Mouse (Mus musculus) right cerebral cortex, postnatal 10 days (tissue): Measurements from ENCODE around the gene Unc5a.

Experiments
- DNase-seq, 2 experiments: peaks; one replicate each; pipeline ENCODE4 v3.0.0; 2021; ENCODE audit warnings: low spot score in 2 of 2

The Unc5a gene

GRCm38 (mm10) chr13:54948531-54949493 is at the start of gene Unc5a:
TSS of gene Unc5a (plus strand) at chr13:54949411.
- DNase-seq, result peak; percentile 86 to 89

GRCm38 (mm10) chr13:54912053-54912452 is 37.2 kb upstream of the Unc5a start:
- no peak for DNase-seq

DNA sequence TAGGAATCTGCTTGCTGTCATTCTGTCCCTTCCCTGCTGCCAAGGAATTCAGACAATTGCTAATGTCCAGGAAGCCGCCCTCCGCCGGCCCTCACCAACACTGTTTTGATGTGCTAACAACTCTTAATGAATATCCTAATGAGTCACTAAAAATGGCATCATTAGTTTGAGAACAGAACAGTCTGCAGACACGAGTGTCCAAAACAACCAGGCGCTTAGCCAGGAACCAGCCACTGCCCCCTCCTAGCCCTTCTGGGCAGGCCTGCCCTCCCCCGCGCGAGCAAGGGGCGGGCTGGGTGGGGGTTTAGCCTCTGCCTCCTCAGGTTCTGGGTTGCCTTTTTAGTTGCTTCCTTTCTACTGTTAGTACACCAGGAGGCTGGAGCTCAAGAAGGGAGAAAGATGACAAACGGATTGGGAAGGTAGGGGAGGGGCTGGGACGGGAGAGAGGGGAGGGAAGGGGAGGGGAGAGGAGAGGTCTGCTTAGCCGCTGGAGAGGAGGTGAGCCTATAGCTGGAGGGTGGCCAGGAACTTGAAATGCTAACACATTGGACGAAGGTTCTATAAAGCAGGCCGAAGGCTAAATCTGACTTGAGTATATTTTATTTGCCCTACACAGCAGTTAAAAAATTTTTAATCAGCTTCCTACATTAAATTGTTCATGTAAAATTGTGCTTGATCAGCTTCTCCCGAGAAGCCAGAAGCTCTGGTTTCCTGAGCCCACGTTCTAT is 36.2 kb upstream of the Unc5a start:
- no peak for DNase-seq

DNA sequence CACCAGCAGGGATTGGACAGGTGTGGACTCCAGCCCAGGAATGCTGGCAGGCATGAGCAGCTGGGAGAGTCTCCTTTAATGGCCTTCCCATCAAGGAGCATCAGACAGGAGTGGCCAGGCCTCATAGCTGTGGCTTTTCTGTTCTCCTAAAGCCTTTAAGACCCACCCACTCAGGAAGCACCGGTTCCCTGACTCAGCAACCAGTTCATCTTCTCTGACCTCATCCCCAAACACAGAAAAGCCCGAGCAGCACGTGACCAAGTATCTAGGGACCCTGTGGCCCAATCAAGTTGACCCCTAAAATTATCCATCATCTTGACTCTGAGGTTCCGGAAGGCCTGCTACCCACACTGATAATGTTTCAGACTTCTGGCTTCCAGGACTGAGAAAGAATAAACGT is 32.6 kb upstream of the Unc5a start:
- no peak for DNase-seq

DNA sequence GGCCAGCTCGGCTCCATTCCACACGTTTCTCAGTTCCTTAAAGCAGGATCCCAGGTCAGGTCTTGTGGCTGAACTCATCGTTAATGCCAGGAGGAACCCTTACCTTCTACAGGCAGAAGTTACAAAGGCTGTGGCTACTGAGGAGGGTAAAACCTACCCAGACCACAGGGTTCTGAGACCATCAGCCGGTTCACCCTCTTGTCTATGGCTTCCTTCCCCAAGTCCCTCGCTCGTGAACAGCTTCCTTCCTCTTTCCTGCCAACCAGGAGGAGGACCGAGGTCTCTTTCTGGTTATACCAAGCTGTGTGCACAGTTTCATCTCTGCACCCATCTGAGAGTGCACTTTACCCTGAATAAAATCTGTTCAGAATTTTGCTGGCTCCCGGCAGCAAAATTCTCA is 30.3 kb upstream of the Unc5a start:
- DNase-seq, result no peak

GRCm38 (mm10) chr13:54919666-54920065 is 29.5 kb upstream of the Unc5a start:
- DNase-seq, result no peak

- DNase-seq, result no peak
Observed at GRCm38 (mm10) chr13:54921700-54922099, 27.5 kb upstream of the Unc5a start.

- no peak for DNase-seq
Observed at GRCm38 (mm10) chr13:54923705-54924104, 25.5 kb upstream of the Unc5a start.

GRCm38 (mm10) chr13:54925466-54925865 is 23.7 kb upstream of the Unc5a start:
- peak in 1 of 2 experiments; percentile 31 for DNase-seq

GRCm38 (mm10) chr13:54926654-54927053 is 22.6 kb upstream of the Unc5a start:
- DNase-seq, result peak; percentile 78 to 87

GRCm38 (mm10) chr13:54930123-54930522 is 19.1 kb upstream of the Unc5a start:
- DNase-seq, result peak in 1 of 2 experiments; percentile 32

DNA sequence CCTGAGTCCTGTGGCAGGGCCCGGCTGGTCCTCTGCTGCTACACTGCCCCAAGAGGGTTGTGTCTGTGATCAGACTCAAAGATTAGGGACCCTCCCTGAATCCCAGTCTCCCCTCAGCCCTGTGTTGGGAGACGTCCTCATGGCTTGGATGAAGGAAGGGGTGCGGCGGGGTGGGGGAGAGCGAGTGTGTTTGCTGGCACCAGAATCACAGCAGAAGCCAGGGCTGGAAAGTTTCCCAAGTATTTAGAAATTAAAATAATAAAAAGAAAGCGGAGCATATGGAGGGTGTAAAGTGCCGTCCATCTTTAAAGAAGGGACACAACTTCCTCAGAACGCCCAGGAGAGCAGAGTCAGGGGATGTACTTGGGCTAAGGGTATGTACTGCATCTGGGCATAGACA is 14.3 kb upstream of the Unc5a start:
- no peak for DNase-seq

- DNase-seq, result peak; percentile 85 to 88
Observed at GRCm38 (mm10) chr13:54936173-54936572, 13.0 kb upstream of the Unc5a start.

DNA sequence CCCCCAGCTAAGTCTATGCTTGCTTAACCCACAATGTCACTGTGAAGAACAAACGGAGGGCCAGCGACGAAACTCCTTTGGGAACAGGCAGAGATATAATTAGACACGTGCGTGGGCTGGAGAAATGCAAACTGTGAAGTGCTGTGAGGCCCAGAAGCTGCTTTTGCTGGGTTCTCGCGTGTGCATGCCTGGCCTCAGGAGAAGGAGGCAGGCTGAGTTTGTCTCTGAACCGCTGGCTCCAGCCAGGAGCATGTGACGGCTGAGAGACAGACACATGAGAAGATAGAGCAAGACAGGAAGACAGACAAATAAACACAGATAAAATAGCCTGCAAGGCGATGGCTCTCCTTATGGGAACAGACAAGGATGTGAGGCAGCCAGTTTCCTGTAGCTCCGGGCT is 11.3 kb upstream of the Unc5a start:
- peak; percentile 85 to 90 for DNase-seq

DNA sequence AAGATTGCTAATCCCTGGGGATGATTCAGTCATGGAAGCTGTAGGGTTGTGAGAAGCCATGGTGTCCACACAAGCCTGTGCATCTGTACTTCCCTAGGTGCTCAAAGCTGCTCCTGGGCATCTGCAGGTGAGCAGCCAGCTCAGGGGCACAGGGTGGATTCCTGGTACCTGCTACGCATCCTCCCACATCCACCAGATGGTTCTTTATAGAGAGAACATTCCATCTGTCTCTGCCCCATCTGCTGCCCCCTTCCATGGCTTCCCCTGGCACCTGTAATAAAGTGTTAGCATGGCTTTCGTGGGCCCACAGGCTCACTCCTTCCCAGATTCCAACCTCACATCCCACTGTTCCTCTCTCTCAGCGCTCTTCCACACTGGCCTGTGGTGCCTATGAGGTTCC is 10.7 kb upstream of the Unc5a start:
- DNase-seq, result no peak

DNA sequence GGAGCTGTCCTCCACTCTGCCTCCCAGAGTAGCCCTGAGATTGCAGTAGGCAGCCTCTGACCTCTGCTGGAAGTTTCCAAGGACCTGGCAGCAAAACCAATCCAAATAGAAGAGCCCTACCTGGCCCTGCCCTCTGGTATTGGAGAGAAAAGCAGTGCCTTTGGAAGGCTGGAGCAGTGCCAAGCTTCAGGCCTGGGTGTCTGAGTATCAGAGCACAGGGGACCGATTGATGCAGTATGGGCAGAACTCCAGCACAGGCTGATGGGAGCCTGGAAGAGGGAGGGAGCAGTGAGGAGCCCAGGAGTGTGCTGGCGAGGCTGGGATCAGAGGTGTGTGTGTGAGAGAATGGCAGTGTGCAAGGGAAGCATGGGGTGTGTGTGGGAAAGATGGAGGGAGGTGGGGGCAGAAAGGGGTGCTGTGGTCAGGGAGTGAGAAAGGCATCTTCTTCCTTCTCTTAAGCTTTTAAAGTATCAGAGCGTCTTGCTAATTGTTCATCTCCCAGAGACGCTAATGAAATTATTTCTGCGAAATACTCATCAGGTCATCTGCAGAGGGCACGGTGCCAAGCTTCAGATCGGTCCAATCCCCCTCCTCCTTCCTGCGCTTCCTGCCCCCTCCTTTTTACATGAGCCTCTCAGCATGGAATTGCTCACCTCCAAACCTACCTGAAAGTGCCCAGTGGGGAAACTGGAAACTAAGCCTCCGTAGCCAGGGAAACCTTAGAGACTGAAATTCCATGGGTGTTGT is 4.6 kb upstream of the Unc5a start:
- peak; percentile 75 to 79 for DNase-seq

- no peak for DNase-seq
Observed at GRCm38 (mm10) chr13:54945332-54945731, 3.9 kb upstream of the Unc5a start.

DNA sequence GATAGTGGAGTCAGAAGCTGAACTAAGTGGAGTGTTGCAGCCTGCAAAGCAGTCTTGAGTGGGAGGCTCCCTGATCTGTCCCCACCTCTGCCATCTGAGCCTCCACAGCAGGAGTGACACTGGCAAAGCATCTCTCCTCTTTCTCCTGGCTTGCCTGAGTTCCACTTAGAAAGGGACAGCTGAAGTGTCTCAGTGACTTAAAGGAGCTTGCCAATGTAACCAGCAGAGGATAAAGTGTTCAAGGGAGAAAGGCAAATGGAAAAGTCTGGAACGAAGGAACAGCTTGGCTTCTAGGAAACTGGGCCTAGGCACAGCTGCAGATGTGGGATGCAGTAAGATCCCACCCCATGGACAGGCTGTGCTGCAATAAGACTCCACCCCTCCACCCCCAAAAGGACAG is 2.8 kb upstream of the Unc5a start:
- no peak for DNase-seq

GRCm38 (mm10) chr13:54949592-54949991 is 381 bp downstream of the Unc5a start:
- DNase-seq, result peak; percentile 70 to 72

DNA sequence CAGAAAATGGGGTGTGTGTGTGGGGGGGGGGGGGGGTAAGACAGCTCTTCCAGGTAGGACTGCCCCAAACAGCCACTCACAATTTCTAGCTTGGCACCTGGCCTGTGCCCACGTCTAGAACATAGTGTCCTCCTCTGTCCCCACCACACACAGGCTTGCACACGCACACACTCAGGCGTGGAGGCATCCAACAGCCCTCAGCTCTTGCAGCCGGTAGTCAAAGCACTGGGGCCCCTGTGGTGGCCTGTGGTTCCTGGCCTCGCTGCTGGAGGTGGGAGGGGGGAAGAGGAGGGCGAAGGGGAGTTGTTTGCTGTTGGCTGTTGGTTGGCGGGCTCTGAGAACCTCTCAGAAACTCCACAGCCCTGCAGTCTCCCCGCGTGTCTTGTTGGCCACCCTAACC is 920 bp downstream of the Unc5a start:
- no peak for DNase-seq

DNA sequence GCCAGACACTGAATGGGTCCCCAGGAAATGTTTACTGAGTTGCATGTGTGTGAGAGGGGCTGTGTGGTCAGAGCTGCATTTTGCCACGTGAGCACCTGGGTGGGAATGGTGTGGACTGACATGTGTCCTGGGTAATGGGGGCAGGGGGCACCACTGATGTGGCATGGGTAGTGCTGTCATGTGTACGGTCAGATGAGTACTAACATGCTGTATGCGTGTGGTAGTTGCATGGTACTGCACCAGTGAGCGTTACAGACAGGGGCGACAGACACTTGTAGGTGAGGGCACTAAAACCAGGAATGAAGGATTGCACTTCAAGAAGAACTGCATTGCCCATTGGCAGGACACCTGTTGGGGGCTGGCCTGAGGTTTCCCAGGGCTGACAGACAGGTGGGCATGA is 2.0 kb downstream of the Unc5a start:
- DNase-seq, result no peak

DNA sequence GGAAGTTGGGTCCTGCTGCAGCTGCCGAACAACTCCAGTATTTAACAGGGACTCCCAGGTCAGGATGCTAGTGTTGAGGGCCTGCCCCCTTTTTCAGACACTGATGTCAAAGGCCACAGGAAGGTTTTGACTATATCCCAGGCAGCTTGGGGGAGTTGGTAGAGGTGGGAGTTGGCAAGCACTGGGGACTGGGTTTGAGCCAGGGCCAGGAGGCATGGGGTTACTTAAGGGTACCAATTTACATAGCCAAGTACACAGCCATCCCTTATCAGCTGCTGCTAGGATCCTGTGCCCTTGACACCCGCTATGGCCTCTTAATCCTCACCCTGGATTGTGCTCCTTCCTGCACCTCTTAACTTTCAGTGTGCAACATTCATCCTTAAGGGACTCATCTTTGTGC is 5.5 kb downstream of the Unc5a start:
- no peak for DNase-seq
